Mouse (Mus musculus) erythroblast, embryonic 14.5 days (primary cell): ENCODE measurements at regions not wholly inside any gene's neighbourhood (a gene's known extent, or its start where the extent isn't known, plus 50 kb on each side); places are given as distances from the start of the nearest gene placed in this dataset.
"Not testable (repeated sequence)": the region's sequence is repeated elsewhere in the genome, so short reads cannot be mapped to it uniquely, and the experiment has no call there.

Experiments used
- H3K27me3 ChIP-seq: 2 replicates; pipeline ENCODE4 v1.6.1; 2012; ENCODE audit warnings: inconsistent platforms; ENCODE audit not compliant: control insufficient read depth
- H3K36me3 ChIP-seq: 2 replicates; pipeline ENCODE4 v1.6.1; 2012; ENCODE audit warnings: mild to moderate bottlenecking, inconsistent platforms; ENCODE audit not compliant: control insufficient read depth
- H3K4me1 ChIP-seq: 2 replicates; pipeline ENCODE4 v1.6.1; 2012; ENCODE audit warnings: inconsistent platforms; ENCODE audit not compliant: control insufficient read depth
- H3K4me3 ChIP-seq: replicated peaks from 2 replicates; pipeline ENCODE3; 2012; ENCODE audit warnings: moderate library complexity, mild to moderate bottlenecking, inconsistent platforms
- H3K9me3 ChIP-seq: 2 replicates; pipeline ENCODE4 v1.6.1; 2012; ENCODE audit warnings: low read length, inconsistent platforms, mixed read lengths; ENCODE audit not compliant: control insufficient read depth
- GATA1 ChIP-seq: IDR thresholded peaks from 2 replicates; pipeline ENCODE4 v1.6.1; 2012; ENCODE audit warnings: low read length, inconsistent platforms, mixed read lengths
- TAL1 ChIP-seq: IDR thresholded peaks from 3 replicates; pipeline ENCODE4 v1.6.1; 2012; ENCODE audit warnings: low read length, inconsistent platforms, mixed read lengths

DNA sequence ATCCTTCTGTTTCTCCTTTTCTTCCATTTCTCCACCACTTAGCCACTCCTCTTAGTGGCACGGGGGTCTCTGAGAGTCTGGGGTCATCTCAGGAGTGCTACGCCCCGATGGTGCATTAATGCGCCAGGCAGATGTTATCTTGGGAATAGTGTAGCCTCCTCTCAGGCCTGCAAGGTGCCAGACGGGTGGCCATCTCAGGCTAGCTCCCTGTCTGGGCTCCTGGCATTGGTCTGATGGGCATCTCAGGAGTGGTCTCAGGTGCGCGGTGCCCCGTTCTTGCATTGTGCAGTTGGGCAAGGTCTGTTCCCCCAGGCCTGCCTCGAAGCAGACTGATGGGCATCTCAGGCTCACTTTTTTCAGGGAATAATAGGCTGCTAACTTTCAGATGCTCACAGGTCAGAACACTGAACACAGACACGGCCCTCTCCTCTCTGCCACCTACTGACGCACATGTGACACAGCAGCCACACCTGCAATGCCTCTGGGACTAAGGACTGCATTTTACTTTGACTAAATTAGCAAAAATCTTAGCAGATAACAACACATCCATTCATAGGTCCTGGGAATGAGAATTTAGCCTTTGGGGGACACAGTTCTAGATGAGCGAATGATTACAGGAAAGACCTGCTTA is 298.0 kb downstream of the Etnk1 start:
- H3K4me1 ChIP-seq: no peaks in the 10 kb centered on the region
- H3K4me3 ChIP-seq: no peak overlapping the region
- TF ChIP-seq GATA1: no peak
- no peaks in the 10 kb centered on the region for H3K36me3 ChIP-seq
- no peaks in the 10 kb centered on the region for H3K9me3 ChIP-seq
- H3K27me3 ChIP-seq: no peaks in the 10 kb centered on the region

DNA sequence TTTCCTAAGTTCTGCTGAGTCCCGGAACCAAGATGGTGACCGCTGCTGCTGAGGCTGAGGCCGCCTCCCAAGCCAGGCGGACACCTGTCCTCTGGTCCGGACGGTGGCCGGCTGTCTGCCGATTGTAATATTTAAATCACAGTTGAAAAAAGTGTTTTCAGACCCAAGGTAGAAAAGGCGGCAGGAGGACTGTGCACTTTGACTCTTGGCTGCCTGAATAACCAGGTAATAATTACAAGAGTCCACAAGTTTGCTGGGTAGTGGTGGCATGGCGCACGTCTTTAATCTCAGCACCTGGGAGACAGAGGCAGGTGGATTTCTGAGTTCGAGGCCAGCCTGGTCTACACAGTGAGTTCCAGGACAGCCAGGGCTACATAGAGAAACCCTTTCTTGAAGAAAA is 305.7 kb downstream of the Etnk1 start:
- not testable (repeated sequence) for H3K9me3 ChIP-seq, H3K36me3 ChIP-seq, H3K4me1 ChIP-seq, H3K4me3 ChIP-seq, H3K27me3 ChIP-seq

DNA sequence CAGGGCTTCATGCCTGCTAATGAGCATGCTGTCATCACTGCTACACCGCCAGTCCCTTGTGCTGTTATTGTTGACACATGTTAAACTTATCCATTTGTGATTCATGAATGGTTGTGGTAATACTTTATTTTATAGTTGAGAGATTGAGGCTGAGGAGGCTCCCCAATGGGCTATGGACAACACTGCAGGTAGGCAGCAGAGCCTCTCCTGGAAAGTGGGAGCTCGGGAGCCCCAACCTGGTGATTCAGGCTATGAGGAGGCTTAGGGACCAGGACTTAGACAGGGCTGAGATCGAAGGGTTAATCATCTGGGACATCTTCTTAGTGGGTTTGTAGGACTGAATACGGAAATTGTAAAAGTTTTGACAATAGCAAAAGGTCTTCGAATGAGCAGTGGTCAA is 307.4 kb downstream of the Etnk1 start:
- Histone ChIP-seq H3K9me3 (no peaks in the 10 kb centered on the region), H3K27me3 (no peaks in the 10 kb centered on the region), H3K4me1 (no peaks in the 10 kb centered on the region), H3K4me3 (no peak overlapping the region), H3K36me3 (no peaks in the 10 kb centered on the region)
- TF ChIP-seq GATA1 (no peak), TAL1 (no peak)

DNA sequence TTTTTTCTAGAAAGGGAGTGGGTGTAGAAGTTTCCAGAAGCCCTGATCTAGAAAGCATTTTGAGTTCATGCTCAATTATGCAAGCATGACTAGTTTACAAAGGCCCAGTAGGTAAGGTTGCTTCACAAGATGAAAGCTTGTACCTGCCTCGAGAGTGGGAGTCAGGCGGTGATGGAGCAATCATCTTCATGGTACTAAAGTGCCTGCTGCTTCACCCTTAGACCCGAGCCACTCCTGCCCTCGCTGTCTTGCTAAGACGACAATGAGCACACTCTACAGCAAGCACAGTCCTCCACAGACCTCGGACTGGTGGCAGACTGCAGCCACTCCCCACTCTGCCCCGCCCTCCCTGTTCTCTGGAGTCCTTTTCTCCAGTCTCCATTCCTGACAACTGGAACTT is 308.3 kb downstream of the Etnk1 start:
- H3K27me3 ChIP-seq: no peaks in the 10 kb centered on the region

DNA sequence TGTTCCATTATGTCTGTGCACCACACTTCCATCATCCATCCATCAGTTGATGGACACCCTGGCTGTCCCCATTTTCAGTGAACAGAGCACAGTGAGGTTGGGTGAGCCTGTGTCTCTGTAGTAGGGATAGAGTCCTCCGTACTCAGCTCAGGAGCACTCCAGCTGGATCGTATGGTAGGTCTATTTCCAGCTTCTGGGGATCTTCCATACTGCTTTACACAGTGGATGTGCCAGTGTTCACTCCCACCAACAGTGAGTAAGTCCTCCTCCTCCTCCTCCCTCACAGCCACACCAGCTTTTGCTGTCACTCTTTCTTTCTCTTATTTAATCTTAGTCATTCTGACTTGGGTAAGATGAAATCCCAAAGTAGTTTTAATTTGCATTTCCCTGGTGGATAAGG is 310.4 kb downstream of the Etnk1 start:
- Histone ChIP-seq H3K36me3 (no peaks in the 10 kb centered on the region), H3K9me3 (0 out of 2 replicates have a peak, but pooled peaks cover 6% of the 10 kb centered on the region), H3K4me3 (no peak overlapping the region), H3K27me3 (no peaks in the 10 kb centered on the region), H3K4me1 (no peaks in the 10 kb centered on the region)
- no peak for TF ChIP-seq GATA1
- TF ChIP-seq TAL1: no peak

More for the DNA sequence above, 308.3 kb downstream of the Etnk1 start:
- Histone ChIP-seq H3K9me3 (no peaks in the 10 kb centered on the region), H3K36me3 (no peaks in the 10 kb centered on the region), H3K4me3 (no peak overlapping the region), H3K4me1 (no peaks in the 10 kb centered on the region)
- TF ChIP-seq GATA1 (no peak), TAL1 (no peak)

DNA sequence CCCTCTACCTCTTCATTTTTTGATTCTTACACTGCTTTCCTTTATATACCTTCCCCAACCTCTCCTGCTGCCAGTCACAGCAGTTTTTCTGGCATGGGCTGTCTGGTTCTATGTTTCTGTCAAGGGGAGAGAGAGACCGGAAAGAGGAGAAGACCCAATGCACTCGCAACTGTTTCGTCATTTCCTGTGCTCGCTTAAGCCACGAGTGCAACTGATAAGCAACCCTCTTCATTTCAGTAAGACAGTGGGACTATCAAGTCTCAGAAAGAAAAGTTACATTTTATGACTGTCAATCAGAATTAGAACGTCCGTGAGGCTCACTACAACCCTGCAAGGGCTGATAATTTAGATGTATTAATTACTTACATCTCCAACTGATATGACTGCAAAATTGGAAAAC is 312.2 kb downstream of the Etnk1 start:
- no peak for TF ChIP-seq TAL1
- TF ChIP-seq GATA1: no peak
- H3K36me3 ChIP-seq: no peaks in the 10 kb centered on the region
- no peaks in the 10 kb centered on the region for H3K4me1 ChIP-seq
- H3K4me3 ChIP-seq: no peak overlapping the region
- H3K27me3 ChIP-seq: no peaks in the 10 kb centered on the region
- H3K9me3 ChIP-seq: 0 out of 2 replicates have a peak, but pooled peaks cover 6% of the 10 kb centered on the region

DNA sequence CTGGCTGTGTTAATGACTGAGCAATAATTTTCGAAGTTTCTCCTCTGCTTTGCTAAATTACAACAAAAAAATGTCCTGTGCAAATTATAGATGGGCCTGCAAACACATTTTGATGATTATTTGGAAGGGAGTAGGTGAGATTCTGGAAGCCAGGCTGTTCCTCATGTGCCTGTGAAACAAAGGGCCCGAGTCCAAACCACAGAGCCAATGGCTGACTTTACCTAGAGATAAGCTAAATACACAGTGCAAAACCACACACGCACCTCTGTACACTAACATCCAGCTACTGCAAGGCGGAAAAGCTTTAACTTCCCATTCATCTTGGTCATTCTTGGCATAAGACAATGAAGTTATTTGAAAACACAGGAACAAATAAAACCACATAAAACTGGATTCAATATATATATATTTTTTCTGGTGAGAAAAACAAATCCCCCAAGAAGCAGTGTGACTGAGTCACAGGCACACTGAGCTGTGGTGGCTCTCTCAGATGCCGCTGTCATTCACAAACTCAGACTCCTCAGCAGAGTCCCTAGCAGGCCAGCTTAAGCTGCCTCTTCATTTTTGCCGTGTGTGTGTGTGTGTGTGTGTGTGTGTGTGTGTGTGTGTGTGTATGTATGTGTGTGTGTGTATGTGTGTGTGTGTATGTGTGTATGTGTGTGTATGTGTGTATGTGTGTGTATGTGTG is 312.8 kb downstream of the Etnk1 start:
- no peak overlapping the region for H3K4me3 ChIP-seq
- TF ChIP-seq GATA1 (no peak), TAL1 (no peak)
- 0 out of 2 replicates have a peak, but pooled peaks cover 6% of the 10 kb centered on the region for H3K9me3 ChIP-seq

DNA sequence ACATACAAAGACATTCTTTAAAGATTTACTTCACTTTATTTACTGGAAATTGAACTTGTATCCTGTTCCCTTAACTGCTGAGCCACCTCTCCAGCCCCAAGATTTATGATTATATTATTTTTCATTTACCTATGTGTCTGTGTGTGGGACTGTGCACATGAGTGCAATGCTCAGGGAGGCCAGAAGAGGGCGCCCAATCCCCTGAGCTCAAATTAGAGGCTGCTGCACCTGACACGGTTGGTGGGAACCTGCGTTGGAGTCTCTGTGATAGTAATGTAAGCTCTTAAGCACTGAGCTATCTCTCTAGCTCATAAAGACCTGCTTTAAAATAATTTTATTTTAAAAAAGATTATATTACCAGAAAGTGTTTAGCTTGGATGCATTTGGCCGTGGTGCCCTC is 315.3 kb downstream of the Etnk1 start:
- TF ChIP-seq GATA1 (no peak), TAL1 (no peak)
- no peaks in the 10 kb centered on the region for H3K4me1 ChIP-seq
- no peaks in the 10 kb centered on the region for H3K27me3 ChIP-seq
- peaks cover 8% of the 10 kb centered on the region; the same call in 1 of the 2 replicates for H3K9me3 ChIP-seq
- H3K4me3 ChIP-seq: no peak overlapping the region
- H3K36me3 ChIP-seq: no peaks in the 10 kb centered on the region

More for the DNA sequence above, 312.8 kb downstream of the Etnk1 start:
- H3K27me3 ChIP-seq: no peaks in the 10 kb centered on the region
- no peaks in the 10 kb centered on the region for H3K4me1 ChIP-seq
- no peaks in the 10 kb centered on the region for H3K36me3 ChIP-seq

DNA sequence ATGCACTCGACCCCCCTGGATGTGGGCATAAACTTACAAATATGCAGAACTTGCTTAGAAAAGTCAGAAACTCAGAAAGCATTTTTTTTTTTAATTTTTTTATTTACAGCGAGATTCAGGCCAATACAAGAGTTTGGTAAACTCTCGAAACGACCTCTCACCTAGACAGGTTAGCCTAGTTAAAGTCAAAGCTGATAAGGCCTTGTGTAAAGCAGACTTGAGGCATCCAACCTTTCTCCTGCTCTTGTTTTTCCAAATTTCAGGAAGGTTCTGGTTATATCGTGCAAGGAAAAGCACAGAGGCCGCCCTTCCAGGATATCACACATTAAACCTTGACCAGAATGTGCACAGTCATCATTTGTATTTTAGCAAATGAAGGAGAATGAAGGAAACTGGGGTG is 315.8 kb downstream of the Etnk1 start:
- Histone ChIP-seq H3K36me3 (no peaks in the 10 kb centered on the region), H3K9me3 (peaks cover 8% of the 10 kb centered on the region; the same call in 1 of the 2 replicates), H3K4me3 (no peak overlapping the region), H3K27me3 (no peaks in the 10 kb centered on the region), H3K4me1 (no peaks in the 10 kb centered on the region)
- TF ChIP-seq GATA1: no peak
- no peak for TF ChIP-seq TAL1
